Mouse (Mus musculus) Patski (cell line): ENCODE data around the gene Apc2. TPM values are rescaled to one million over a fixed set of nuclear protein-coding genes. Genes with fewer than 3 reads are reported as not detected.

Experiments used
- ATAC-seq: fragments of 100-300 bp; one replicate; pipeline ENCODE4 v1.8.0; 2021
- CTCF ChIA-PET: fragments of 350-600 bp; sonication (Branson Sonifier 250); formaldehyde crosslinking; loops from one replicate; lab custom pipeline; 2022; ENCODE audit warnings: inconsistent platforms; lab: Charles Lee
- POLR2A ChIA-PET: fragments of 350-600 bp; sonication (Branson Sonifier 250); formaldehyde crosslinking; loops from one replicate; lab custom pipeline; 2022; ENCODE audit warnings: antibody characterized with exemption, inconsistent platforms; lab: Charles Lee
- DNase-seq: peaks from one replicate; pipeline ENCODE4 v3.0.0-alpha.2; 2011; ENCODE audit warnings: low read depth, low spot score
- H3K27me3 ChIP-seq: fragments of 371-371 bp; one replicate; pipeline ENCODE4 v1.5.1; 2021
- CTCF ChIP-seq: fragments of 100-300 bp; IDR thresholded peaks from one replicate; pipeline ENCODE4 v1.5.1; 2021
- in situ Hi-C: fragments of 300-500 bp; cut with MboI; formaldehyde crosslinking; loops from 3 replicates; pipeline ENCODE4 v1.11.1; 2018; ENCODE audit warnings: low pct_unique_long_range_greater_than_20kb, mixed read lengths
- polyA plus RNA-seq: library from polyadenylated mRNA; unstranded; gene quantifications from one replicate; pipeline ENCODE4 v1.2.3, GENCODE M21; 2021

The Apc2 gene
- polyA plus RNA-seq, 1 experiment from 2014 or later, result 0.14 TPM

DNA sequence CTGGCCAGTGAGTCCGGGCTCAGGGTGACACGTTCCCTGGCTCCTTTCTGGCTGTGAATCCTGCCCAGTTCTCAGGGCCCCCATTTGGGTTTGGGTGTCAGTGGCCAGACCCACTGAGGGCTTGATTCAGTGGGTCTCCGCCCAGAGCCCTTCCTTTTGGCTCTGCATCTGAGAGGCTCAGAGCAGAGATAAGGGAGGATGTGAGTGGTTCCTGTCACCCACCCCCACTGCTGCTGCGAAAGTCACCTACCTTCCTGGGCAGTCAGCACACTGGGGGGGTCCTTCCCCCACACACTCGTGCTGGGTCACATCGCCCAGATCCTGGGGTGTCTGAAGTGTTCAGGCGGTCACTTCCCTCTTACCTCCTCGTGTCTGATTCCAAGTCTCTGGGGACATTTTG lies 57.0 kb downstream of the Apc2 start:
- in situ Hi-C loops, result loop anchor here (25.0 kb wide), 1 partner anchor 160 kb away; no protein-coding TSS in a partner anchor
- H3K27me3 ChIP-seq, result peaks cover 20% of the 10 kb centered on the region
- CTCF ChIA-PET, result interaction anchor here (3.1 kb wide), 1 partner anchor 12 kb away, joined by 13 read pairs; no protein-coding TSS in a partner anchor

DNA sequence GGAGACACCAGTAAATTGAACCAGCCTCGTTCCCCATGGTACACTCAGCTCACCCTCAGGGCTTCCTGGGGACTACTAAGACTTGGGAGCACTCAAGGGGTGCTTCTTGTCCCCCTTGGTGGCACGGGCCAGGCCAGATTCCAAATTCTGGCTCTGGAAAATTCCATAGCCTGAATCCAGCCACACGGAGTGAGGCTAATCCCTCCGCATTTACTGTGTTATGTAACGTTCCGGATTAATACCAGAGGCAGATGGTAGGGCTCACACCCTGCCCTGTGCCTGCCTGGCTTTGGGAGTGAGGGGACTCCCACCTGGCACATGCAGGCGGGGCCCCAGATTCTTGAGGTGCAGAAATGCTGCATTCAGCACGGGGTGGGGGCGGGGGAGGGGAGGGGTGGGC lies 59.7 kb downstream of the Apc2 start:
- in situ Hi-C loops, result loop anchor here (25.0 kb wide), 1 partner anchor 157 kb away; no protein-coding TSS in a partner anchor
- no peak for TF ChIP-seq CTCF
- DNase-seq (no peak), ATAC-seq (no peak)
- ChIA-PET POLR2A (no interaction called here), CTCF (no interaction called here)
- H3K27me3 ChIP-seq, result peaks cover 31% of the 10 kb centered on the region

More for the DNA sequence above, 57.0 kb downstream of the Apc2 start:
- no peak for TF ChIP-seq CTCF
- POLR2A ChIA-PET, result no interaction called here
- DNase-seq (no peak), ATAC-seq (no peak)

DNA sequence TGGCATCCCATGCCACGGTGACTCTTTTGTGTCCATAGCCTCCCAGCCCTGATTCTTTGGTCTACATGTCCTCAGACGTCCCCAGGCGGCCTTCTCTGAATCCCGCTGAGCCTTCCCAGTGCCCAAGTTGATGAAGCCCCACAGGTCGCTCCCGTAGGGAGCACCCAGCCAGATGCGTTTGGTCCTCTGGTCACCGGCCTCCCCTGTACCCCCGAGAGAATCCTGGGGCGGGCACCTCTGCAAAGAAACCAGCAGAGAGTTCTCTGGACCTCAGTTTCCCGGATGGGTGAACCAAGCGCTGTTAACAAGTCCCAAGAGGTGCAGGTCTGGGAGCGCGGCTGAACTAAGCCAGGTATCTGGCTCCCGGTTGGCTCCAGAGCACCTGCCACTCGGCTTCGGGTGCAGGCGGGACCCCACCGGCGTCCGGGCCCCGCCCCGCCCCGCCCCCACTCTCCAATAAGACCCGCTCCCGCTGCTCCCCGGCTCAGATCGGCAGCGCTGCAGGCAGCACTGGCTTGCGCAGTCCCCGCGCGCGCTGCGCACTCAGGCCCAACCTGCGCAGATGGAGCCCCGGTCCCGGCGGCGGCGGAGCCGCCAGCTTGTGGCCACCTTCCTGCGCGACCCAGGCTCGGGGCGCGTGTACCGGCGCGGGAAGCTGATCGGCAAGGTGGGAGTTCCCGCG lies 60.4 kb downstream of the Apc2 start, which contains the start of gene Plk5:
TSS of gene Plk5 (plus strand) at position 459 of the 682 bp plus-strand sequence.
- no peak for ATAC-seq
- CTCF ChIA-PET, result no interaction called here
- in situ Hi-C loops, result loop anchor here (25.0 kb wide), 1 partner anchor 156 kb away; no protein-coding TSS in a partner anchor
- peaks cover 31% of the 10 kb centered on the region for H3K27me3 ChIP-seq
- POLR2A ChIA-PET, result no interaction called here
- TF ChIP-seq CTCF, result no peak
- no peak for DNase-seq

DNA sequence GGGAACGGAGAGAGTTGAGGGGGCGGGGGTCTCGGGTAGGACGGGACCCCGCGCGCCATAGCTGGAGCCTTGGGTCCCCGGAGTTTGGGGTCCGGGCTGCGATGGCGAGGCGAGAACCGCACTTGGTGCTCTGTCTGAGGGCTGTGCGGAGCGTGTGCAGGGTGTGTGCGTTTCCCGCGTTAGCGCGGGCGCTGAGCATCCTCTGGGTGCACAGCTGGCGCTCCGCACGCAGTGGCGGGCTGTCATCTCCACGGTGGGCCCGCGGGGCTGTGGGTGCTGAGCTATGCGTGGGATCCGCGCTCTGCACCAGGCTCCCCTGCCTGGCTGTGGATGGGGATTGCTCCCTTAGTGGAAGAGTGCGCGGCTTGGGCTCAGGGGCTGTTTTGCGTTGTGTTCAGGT lies 61.0 kb downstream of the Apc2 start:
- DNase-seq (no peak), ATAC-seq (no peak)
- no peak for TF ChIP-seq CTCF
- in situ Hi-C loops, result loop anchor here (25.0 kb wide), 1 partner anchor 156 kb away; no protein-coding TSS in a partner anchor
- peaks cover 31% of the 10 kb centered on the region for H3K27me3 ChIP-seq
- ChIA-PET POLR2A (interaction anchor here (0.6 kb wide), 1 partner anchor 135 kb away, joined by 4 read pairs; no protein-coding TSS in a partner anchor), CTCF (no interaction called here)

DNA sequence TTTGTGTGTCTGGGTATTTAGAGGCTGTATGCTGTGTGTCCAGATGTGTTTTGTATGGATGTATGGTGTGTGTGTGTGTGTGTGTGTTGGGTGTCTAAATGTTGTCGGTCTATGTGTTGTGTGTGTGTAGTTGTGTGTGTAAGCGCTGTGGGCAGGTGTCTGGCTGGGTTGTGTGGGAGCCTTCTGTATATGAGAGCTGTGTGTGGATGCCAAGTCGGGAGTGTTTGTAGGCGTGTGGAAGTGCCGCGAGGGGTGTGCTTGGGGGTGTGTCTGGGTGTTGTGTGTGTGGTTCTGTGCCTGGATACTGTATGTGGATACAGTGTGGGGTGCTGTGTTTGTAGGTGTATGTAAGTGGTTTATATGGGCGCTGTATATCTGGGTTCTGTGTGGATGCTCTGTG lies 61.6 kb downstream of the Apc2 start:
- peaks cover 31% of the 10 kb centered on the region for H3K27me3 ChIP-seq
- in situ Hi-C loops, result loop anchor here (25.0 kb wide), 1 partner anchor 155 kb away; no protein-coding TSS in a partner anchor
- TF ChIP-seq CTCF, result no peak
- DNase-seq (no peak), ATAC-seq (no peak)
- ChIA-PET POLR2A (interaction anchor here (0.6 kb wide), 1 partner anchor 135 kb away, joined by 4 read pairs; no protein-coding TSS in a partner anchor), CTCF (no interaction called here)

DNA sequence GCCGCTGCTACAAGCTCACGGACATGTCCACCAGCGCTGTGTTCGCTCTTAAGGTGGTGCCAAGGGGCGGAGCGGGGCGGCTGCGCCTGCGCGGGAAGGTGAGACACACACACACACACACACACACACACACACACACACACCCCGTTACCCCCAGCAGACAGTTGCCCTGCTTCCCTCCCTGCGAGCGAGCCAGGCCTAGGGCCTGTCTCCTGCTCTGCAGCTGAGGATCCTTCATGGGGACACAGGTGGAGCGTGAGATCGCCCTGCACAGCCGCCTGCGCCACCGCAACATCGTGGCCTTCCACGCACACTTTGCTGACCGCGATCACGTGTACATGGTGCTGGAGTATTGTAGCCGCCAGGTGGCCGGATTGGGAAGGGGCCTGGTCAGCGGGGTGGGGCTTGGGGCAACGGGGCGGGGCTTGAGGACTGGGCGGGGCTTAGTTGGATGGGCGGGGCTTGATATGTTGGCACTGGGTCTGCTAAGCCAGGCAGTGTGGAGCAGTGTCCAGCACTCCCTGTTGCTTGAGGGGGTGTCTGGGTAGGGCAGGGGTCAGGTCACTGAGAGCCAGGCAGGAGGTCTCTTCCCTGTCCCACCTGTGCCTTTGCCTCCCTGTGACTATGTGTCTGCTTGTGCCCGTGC lies 62.3 kb downstream of the Apc2 start:
- H3K27me3 ChIP-seq, result peaks cover 31% of the 10 kb centered on the region
- ChIA-PET POLR2A (no interaction called here), CTCF (no interaction called here)
- no peak for ATAC-seq
- TF ChIP-seq CTCF, result no peak
- no peak for DNase-seq
- in situ Hi-C loops, result loop anchor here (25.0 kb wide), 1 partner anchor 154 kb away; no protein-coding TSS in a partner anchor

DNA sequence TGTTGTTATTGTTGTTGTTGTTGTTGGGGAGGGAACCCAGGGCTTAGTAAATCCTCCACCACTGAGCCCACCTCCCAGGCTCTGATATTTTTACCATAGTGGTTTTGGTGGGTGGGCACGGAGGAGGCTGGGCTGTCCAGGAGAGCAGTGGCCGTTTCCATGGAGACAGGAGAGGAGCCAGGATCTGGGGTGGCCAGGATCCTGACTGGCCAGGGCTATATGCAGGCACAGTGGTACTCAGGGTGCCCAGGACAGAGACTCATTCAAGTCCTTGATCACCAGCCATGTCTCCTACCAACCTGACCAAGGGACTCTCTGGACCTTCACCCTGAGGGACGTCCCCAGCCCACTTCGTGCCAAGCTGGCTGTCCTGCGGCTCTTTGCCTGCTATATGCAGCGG lies 68.0 kb downstream of the Apc2 start:
- TF ChIP-seq CTCF, result no peak
- ATAC-seq (no peak), DNase-seq (no peak)
- ChIA-PET POLR2A (no interaction called here), CTCF (interaction anchor here (1.0 kb wide), 1 partner anchor 13 kb away, joined by 3 read pairs; no protein-coding TSS in a partner anchor)
- in situ Hi-C loops, result loop anchor here (25.0 kb wide), 1 partner anchor 149 kb away; no protein-coding TSS in a partner anchor
- peaks cover 15% of the 10 kb centered on the region for H3K27me3 ChIP-seq

DNA sequence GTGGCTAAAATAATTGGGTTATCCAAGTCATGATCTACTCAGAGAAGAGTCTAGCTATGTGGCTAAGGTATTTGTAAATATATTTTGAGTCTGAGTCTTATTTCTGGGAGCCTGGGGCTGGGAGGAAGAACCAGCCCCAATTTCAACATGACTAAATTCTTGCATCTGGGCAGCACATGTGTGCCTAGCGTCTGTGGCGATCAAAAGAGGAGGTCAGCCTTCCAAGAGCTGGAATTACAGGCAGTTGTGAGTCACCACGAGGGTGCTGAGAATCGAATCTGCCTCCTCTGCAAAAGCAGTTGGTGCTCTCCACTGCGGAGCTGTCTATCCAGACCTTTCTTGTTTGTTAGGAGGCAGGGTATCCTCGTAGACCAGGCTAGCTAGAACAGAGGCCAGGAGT lies 70.0 kb downstream of the Apc2 start:
- no peak for DNase-seq
- ATAC-seq, result no peak
- peaks cover 9% of the 10 kb centered on the region for H3K27me3 ChIP-seq
- no peak for TF ChIP-seq CTCF
- ChIA-PET POLR2A (no interaction called here), CTCF (interaction anchor here (0.9 kb wide), 1 partner anchor 15 kb away, joined by 3 read pairs; no protein-coding TSS in a partner anchor)
- in situ Hi-C loops, result loop anchor here (25.0 kb wide), 1 partner anchor 147 kb away; no protein-coding TSS in a partner anchor

Other genes starting within 250 kb of the Apc2 start
- 916 TPM for gene Gpx4, start 248.8 kb upstream of the Apc2 start, polyA plus RNA-seq
- 181 TPM for gene Sbno2, start 190.4 kb upstream of the Apc2 start, polyA plus RNA-seq
- gene Stk11, start 180.2 kb upstream of the Apc2 start, polyA plus RNA-seq, result 140 TPM
- gene Atp5d, start 157.3 kb upstream of the Apc2 start, polyA plus RNA-seq, result 475 TPM
- 30.0 TPM for gene Cbarp, start 155.1 kb upstream of the Apc2 start, polyA plus RNA-seq
- 116 TPM for gene Midn, start 147.7 kb upstream of the Apc2 start, polyA plus RNA-seq
- 62.1 TPM for gene Cirbp, start 130.0 kb upstream of the Apc2 start, polyA plus RNA-seq
- 7.9 TPM for gene 1600002K03Rik, start 123.0 kb upstream of the Apc2 start, polyA plus RNA-seq
- 1.1 TPM for gene Efna2, start 116.5 kb upstream of the Apc2 start, polyA plus RNA-seq
- gene Mum1, start 69.5 kb upstream of the Apc2 start, polyA plus RNA-seq, result 41.4 TPM
- gene Ndufs7, start 46.9 kb upstream of the Apc2 start, polyA plus RNA-seq, result 182 TPM
- 8.2 TPM for gene Gamt, start 35.0 kb upstream of the Apc2 start, polyA plus RNA-seq
- 157 TPM for gene Dazap1, start 34.5 kb upstream of the Apc2 start, polyA plus RNA-seq
- gene Rps15, start 3.5 kb upstream of the Apc2 start, polyA plus RNA-seq, result 1,353 TPM
- gene 2310011J03Rik, start 24.6 kb downstream of the Apc2 start, polyA plus RNA-seq, result 34.7 TPM
- gene Pcsk4, start 33.5 kb downstream of the Apc2 start, polyA plus RNA-seq, result 6.2 TPM
- 6.9 TPM for gene Reep6, start 34.0 kb downstream of the Apc2 start, polyA plus RNA-seq
- gene Adamtsl5, start 52.4 kb downstream of the Apc2 start, polyA plus RNA-seq, result 1.2 TPM
- gene Plk5, start 60.5 kb downstream of the Apc2 start, polyA plus RNA-seq, result 0.62 TPM
- 30.6 TPM for gene Mex3d, start 91.7 kb downstream of the Apc2 start, polyA plus RNA-seq
- 181 TPM for gene Mbd3, start 103.6 kb downstream of the Apc2 start, polyA plus RNA-seq
- 535 TPM for gene Uqcr11, start 110.9 kb downstream of the Apc2 start, polyA plus RNA-seq
- gene Tcf3, start 137.7 kb downstream of the Apc2 start, polyA plus RNA-seq, result 96.9 TPM
- gene Onecut3, start 198.9 kb downstream of the Apc2 start, polyA plus RNA-seq, result not detected
- 0.24 TPM for gene Atp8b3, start 243.1 kb downstream of the Apc2 start, polyA plus RNA-seq